Mouse (Mus musculus): ENCODE results near the gene Gm7861. TPM values are rescaled to one million over a fixed set of nuclear protein-coding genes. Genes with fewer than 3 reads are reported as not detected.

Gm7861 gene
- 1.2 TPM in 1 of 2 replicates, not detected in the other for polyA plus RNA-seq (2012; rRNA removed)

DNA sequence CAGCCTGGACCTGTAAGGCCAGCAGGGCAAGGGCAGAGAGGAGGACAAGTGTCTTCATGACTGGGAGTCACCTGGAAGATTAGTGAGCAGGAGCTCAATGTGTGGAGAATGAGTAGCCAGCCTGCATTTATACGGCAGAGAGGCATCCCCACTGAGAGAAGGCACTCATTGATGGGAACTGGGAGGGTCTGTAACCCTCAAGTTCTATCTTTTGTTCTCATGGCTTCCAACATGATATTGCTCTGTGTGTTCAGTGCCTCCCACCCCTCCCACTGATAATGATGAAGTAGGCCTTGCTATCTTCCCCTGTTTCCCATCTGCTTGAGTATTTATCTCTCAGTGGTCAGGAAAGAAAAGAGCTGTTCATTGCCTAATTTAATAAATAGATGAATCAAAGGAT, at the start of gene Gm7861:
TSS of gene Gm7861 (minus strand) at position 101 of the 400 bp plus-strand sequence.

DNA sequence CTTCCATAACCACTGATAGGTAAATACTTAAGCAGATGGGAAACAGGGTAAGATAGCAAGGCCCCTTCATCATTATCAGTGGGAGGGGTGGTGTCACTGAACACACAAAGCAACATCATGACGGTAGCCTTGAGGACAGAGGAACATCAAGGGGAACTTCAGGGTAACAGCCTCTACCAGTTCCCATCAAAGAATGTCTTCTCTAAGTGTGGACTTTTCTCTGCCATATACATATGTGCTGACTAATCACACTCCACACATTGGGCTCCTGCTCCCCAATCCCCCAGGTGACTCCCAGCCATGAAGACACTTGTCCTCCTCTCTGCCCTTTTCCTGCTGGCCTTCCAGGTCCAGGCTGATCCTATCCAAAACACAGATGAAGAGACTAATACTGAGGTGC, 23.6 kb upstream of the Gm7861 start, which contains the start of gene Defa26:
TSS of gene Defa26 (plus strand) at position 301 of the 400 bp plus-strand sequence.

GRCm38 (mm10) chr8:21582706-21583105, 11.6 kb downstream of the Gm7861 start, which contains the start of gene Defa28:
Gene Defa28, plus strand, starts transcription at chr8:21583006.

DNA sequence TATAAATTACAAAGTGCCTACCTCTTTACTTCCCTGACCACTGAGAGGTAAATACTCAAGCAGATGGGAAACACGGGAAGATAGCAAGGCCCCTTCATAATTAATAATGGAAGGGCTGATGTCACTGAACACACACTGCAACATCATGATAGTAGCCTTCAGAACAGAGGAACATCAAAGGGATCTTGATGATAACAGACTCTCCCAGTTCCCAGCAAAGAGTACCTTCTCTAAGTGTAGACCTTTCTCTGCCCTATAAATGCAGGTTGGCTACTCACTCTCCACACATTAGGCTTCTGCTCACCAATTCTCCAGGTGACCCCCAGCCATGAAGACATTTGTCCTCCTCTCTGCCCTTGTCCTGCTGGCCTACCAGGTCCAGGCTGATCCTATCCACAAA, 29.2 kb downstream of the Gm7861 start, which contains the start of gene Defa37:
TSS of gene Defa37 (plus strand) at position 301 of the 400 bp plus-strand sequence.

Other genes starting within 250 kb of the Gm7861 start
- not detected in 2 replicates for gene Defa2, start 216.0 kb downstream of the Gm7861 start, polyA plus RNA-seq (2012; rRNA removed)
- gene Defa33, start 202.7 kb downstream of the Gm7861 start, polyA plus RNA-seq (2012; rRNA removed): not detected in 2 replicates
- not detected in 2 replicates for gene Defa36, start 167.1 kb downstream of the Gm7861 start, polyA plus RNA-seq (2012; rRNA removed)
- gene Gm7849, start 137.9 kb downstream of the Gm7861 start, polyA plus RNA-seq (2012; rRNA removed): not detected in 2 replicates
- 0.83 TPM in 1 of 2 replicates, not detected in the other for gene Defa20, start 85.2 kb downstream of the Gm7861 start, polyA plus RNA-seq (2012; rRNA removed)
- gene Defa32, start 65.5 kb downstream of the Gm7861 start, polyA plus RNA-seq (2012; rRNA removed): 0.83 TPM in 1 of 2 replicates, not detected in the other
- gene Defa37, start 29.1 kb downstream of the Gm7861 start, polyA plus RNA-seq (2012; rRNA removed): not detected in 2 replicates
- gene Defa28, start 11.5 kb downstream of the Gm7861 start, polyA plus RNA-seq (2012; rRNA removed): not detected in 2 replicates
- gene Defa26, start 23.7 kb upstream of the Gm7861 start, polyA plus RNA-seq (2012; rRNA removed): not detected in 2 replicates
- gene Defa17, start 61.3 kb upstream of the Gm7861 start, polyA plus RNA-seq (2012; rRNA removed): not detected in 2 replicates
- gene Defa34, start 71.3 kb upstream of the Gm7861 start, polyA plus RNA-seq (2012; rRNA removed): not detected in 2 replicates
- gene AY761184, start 109.1 kb upstream of the Gm7861 start, polyA plus RNA-seq (2012; rRNA removed): not detected in 2 replicates
- 0.80 and 1.1 TPM in 2 replicates for gene Defa24, start 140.0 kb upstream of the Gm7861 start, polyA plus RNA-seq (2012; rRNA removed)
- gene Defb50, start 229.0 kb upstream of the Gm7861 start, polyA plus RNA-seq (2012; rRNA removed): not detected in 2 replicates
- gene Defb2, start 245.4 kb upstream of the Gm7861 start, polyA plus RNA-seq (2012; rRNA removed): not detected in 2 replicates

Measured in ovary, adult 2 months (tissue).